Comparison of ENCODE assay signal across 8 mouse cellular contexts in genomic region chr10:21605011-21605571, GRCm38 (mm10). TPM values are rescaled to one million over a fixed set of nuclear protein-coding genes. Genes with fewer than 3 reads are reported as not detected.
DNase-seq lines count a peak whose midpoint lies in the region; ATAC-seq lines count a peak whose summit lies in the region.

No protein-coding gene starts in this region.

- intact Hi-C loops in left cerebral cortex, postnatal 14 days (cut with DNase I) = no loop called here

- ATAC-seq in megakaryocyte progenitor cell, adult 5-6 weeks (replicated peaks; ENCODE audit: poor library complexity) = peak; percentile 66

- DNase-seq in adrenal gland, adult (ENCODE audit: inconsistent age in 2 of 2, low spot score in 1 of 2) = peak; percentile 42 to 73
- no peak for DNase-seq in adrenal gland, adult 8-10 months
- peak; percentile 20 to 55 for DNase-seq in urinary bladder, postnatal 36 days (ENCODE audit: low spot score in 2 of 2)
- DNase-seq in urinary bladder, postnatal 4 days (ENCODE audit: low spot score in 2 of 2) = no peak
- peak; percentile 67 for DNase-seq in heart, postnatal 4 days
- peak; percentile 58 to 70 for DNase-seq in left cerebral cortex, postnatal 14 days (ENCODE audit: low spot score in 2 of 2)
- DNase-seq in spleen, postnatal 10 days (ENCODE audit: low spot score in 2 of 2) = no peak

RNA-seq across cellular contexts. Expression of gene 1700020N01Rik, which starts 12.1 kb away (rescaled TPM):
- total RNA-seq in adrenal gland, adult 8-10 months (2022) = not detected
- not detected for total RNA-seq in heart, postnatal 4 days (2021)
- not detected for total RNA-seq in left cerebral cortex, postnatal 14 days (2021)
- total RNA-seq in megakaryocyte progenitor cell, adult 5-6 weeks (2015) = not detected in 2 replicates
- not detected in 2 replicates for total RNA-seq in megakaryocyte progenitor cell, adult 5-6 weeks (2017)

Comparison
In these comparisons a context has a peak if more than half of its experiments do, and no peak if none do; other contexts are left out.
1. DNase-seq: peak in adrenal gland, adult (2 of 2), urinary bladder, postnatal 36 days (2 of 2), heart, postnatal 4 days (single experiment) and left cerebral cortex, postnatal 14 days (2 of 2); none in adrenal gland, adult 8-10 months (single experiment), urinary bladder, postnatal 4 days (0 of 2) and spleen, postnatal 10 days (0 of 2).